Mouse (Mus musculus) liver, embryonic 14.5 days (tissue): Measurements from ENCODE around the gene Ruvbl2. TPM values are rescaled to one million over a fixed set of nuclear protein-coding genes. Genes with fewer than 3 reads are reported as not detected.

ENCODE experiments used
- ATAC-seq: fragments of 200-750 bp; cut with Nextera tagmentation; 2 replicates; pipeline ENCODE4 v1.8.0; 2017; ENCODE audit warnings: moderate number of reproducible peaks, mild to moderate bottlenecking, moderate library complexity; ENCODE audit not compliant: insufficient read depth
- DNase-seq, 3 experiments: peaks; one replicate each; pipeline ENCODE4 v3.0.0-alpha.2; 2012 to 2013; ENCODE audit warnings: low read depth in 3 of 3, low spot score in 3 of 3
- H3K27ac ChIP-seq: fragments of 300-500 bp; sonication (generic); 2 replicates; pipeline ENCODE4 v1.5.1; 2014; ENCODE audit warnings: moderate library complexity, mild to moderate bottlenecking, control low read depth, inconsistent platforms
- H3K27me3 ChIP-seq: fragments of 300-500 bp; sonication (generic); 2 replicates; pipeline ENCODE4 v1.6.1; 2014; ENCODE audit warnings: mild to moderate bottlenecking, low read length, moderate library complexity; ENCODE audit not compliant: control insufficient read depth, insufficient read depth
- H3K36me3 ChIP-seq: fragments of 300-500 bp; sonication (generic); replicated peaks from 2 replicates; pipeline ENCODE4 v1.6.1; 2014; ENCODE audit warnings: low read depth; ENCODE audit not compliant: control insufficient read depth, insufficient read depth
- H3K4me1 ChIP-seq, 2 experiments: fragments of 200-500 bp in 1 of 2; fragments of 300-500 bp in 1 of 2; sonication (generic) in 1 of 2; replicated peaks; 2 replicates each; pipeline ENCODE4 v1.6.1; 2012 to 2014; ENCODE audit warnings: antibody characterized with exemption in 1 of 2, inconsistent platforms in 1 of 2, low read length in 1 of 2; ENCODE audit not compliant: control insufficient read depth in 2 of 2, insufficient read depth in 2 of 2
- H3K4me2 ChIP-seq: fragments of 300-500 bp; sonication (generic); 2 replicates; pipeline ENCODE4 v1.6.1; 2014; ENCODE audit warnings: low read depth, mild to moderate bottlenecking, control low read depth, moderate library complexity
- H3K4me3 ChIP-seq, 2 experiments: fragments of 200-500 bp in 1 of 2; fragments of 300-500 bp in 1 of 2; sonication (generic) in 1 of 2; 2 replicates each; pipeline ENCODE4 v1.5.1; 2012 to 2014; ENCODE audit warnings: low read depth in 2 of 2, low read length in 2 of 2, mild to moderate bottlenecking in 2 of 2, control low read depth in 1 of 2, inconsistent platforms in 1 of 2, moderate library complexity in 1 of 2; ENCODE audit not compliant: insufficient read depth in 1 of 2
- H3K9ac ChIP-seq: fragments of 300-500 bp; sonication (generic); replicated peaks from 2 replicates; pipeline ENCODE4 v1.6.1; 2014; ENCODE audit warnings: mild to moderate bottlenecking, control low read depth, moderate library complexity
- H3K9me3 ChIP-seq: fragments of 300-500 bp; sonication (generic); 2 replicates; pipeline ENCODE4 v1.6.1; 2016; ENCODE audit warnings: low read length, mixed read lengths; ENCODE audit not compliant: control insufficient read depth
- CTCF ChIP-seq: IDR thresholded peaks from 2 replicates; pipeline ENCODE4 v1.5.1; 2016; ENCODE audit warnings: antibody characterized with exemption, low read depth, control low read depth
- EP300 ChIP-seq: IDR thresholded peaks from 2 replicates; pipeline ENCODE4 v1.6.1; 2016; ENCODE audit warnings: antibody characterized with exemption, low read depth
- WGBS: fragments of 180-500 bp; shearing (Covaris S2); extraction: QIAGEN DNeasy Blood & Tissue Kit; methylation state at CpG from one replicate; pipeline ENCODE4 v1.1.7; 2014; ENCODE audit not compliant: insufficient replicate concordance; 5-methylcytosine and 5-hydroxymethylcytosine counted together
- polyA plus RNA-seq, 2 experiments: library from polyadenylated mRNA; depleted of rRNA in 1 of 2; stranded (reverse) in 1 of 2; unstranded in 1 of 2; fragments of >200 nt; fragmentation: Nextera tagmentation in 1 of 2; extraction: Ambion mirVana in 1 of 2; gene quantifications; 2 replicates each; pipeline versions ENCODE4 v1.2.1 to v1.2.3; 2012 to 2014

Ruvbl2 gene
- polyA plus RNA-seq, 2 experiments = 65.7 to 67.5 TPM

- no peak for ATAC-seq
- no peak overlapping the region for H3K4me2 ChIP-seq
- H3K27me3 ChIP-seq = peaks cover 74% of the 10 kb centered on the region
Measured at GRCm38 (mm10) chr7:45407836-45408235, 30.1 kb downstream of the Ruvbl2 start.

GRCm38 (mm10) chr7:45406157-45407156 lies 31.4 kb downstream of the Ruvbl2 start:
- no peak for ATAC-seq
- no peaks in the 10 kb centered on the region for H3K9me3 ChIP-seq
- peaks cover 63% of the 10 kb centered on the region for H3K27me3 ChIP-seq
- 2% methylated on average over 113 of the region's 114 CpGs for WGBS
- peak overlapping the region; percentile 10 to 27; a peak in 3 of 4 replicates for H3K4me3 ChIP-seq
- peak overlapping the region; percentile 41 for H3K4me2 ChIP-seq
- no peak overlapping the region for H3K27ac ChIP-seq
- H3K4me1 ChIP-seq = no peaks in the 10 kb centered on the region
- DNase-seq = no peak
- no peaks in the 10 kb centered on the region for H3K36me3 ChIP-seq
- TF ChIP-seq EP300 (no peak), CTCF (no peak)
- H3K9ac ChIP-seq = no peak overlapping the region

More at GRCm38 (mm10) chr7:45407836-45408235, 30.1 kb downstream of the Ruvbl2 start:
- H3K4me3 ChIP-seq = no peak overlapping the region
- no peak for DNase-seq
- no peaks in the 10 kb centered on the region for H3K4me1 ChIP-seq
- TF ChIP-seq EP300 = no peak
- TF ChIP-seq CTCF = no peak
- no peaks in the 10 kb centered on the region for H3K36me3 ChIP-seq
- H3K27ac ChIP-seq = no peak overlapping the region
- 63% methylated on average over 10 of the region's 10 CpGs for WGBS
- H3K9me3 ChIP-seq = no peaks in the 10 kb centered on the region
- H3K9ac ChIP-seq = no peak overlapping the region

DNA sequence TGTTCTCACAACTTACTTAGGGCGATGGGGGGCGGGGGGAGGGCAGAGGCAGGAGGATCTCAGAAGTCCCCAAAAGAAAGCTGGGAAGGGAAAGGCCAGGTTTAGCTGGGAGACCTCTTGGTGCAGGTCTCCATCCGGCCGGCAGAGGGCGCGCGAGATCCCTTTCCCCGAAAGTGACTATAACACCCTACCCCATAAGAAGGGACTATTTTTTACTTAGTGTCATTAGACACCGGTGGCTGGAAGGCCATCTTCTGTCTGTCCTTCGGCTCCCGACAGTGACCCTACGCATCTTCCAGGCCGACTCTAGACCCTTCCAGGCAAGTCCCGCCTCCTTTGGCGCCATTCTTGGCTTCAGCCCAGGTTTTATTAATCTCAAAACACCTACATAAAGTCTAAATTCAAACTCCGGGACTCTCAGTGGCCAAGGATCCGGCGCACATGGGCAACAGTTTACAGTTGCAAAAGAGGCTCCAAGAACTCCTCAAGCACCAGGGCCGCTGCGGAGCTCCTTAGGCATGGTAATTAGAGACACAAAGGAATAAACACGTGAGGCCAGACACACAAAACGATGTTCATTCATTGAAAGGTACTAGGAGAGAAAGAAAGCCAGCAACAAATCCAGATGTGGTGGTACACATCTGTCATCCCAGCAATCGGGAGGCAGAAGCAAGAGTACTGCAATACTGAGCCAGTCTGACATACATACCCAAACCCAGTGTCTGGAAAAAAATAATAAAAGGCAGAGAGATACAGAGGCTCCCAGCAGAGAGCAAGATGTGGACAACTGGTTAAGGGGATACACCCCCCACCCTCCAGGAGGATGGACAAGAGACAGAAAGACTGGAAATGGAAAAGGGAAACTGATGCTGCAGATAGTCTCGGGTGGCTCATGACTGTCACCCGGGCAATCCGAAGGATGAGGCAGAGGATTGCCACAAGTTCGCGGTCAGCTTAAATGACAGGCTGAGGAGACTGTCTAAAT lies 32.5 kb downstream of the Ruvbl2 start, which contains the start of gene Kcna7:
Kcna7 (plus strand) TSS at position 563 of the 985 bp plus-strand sequence.
- Histone ChIP-seq H3K4me2 (peak within 1 kb of the TSS; percentile 41), H3K9me3 (no peaks in the 10 kb centered on the region), H3K27ac (no peak within 1 kb of the TSS), H3K27me3 (peaks cover 53% of the 10 kb centered on the region), H3K4me3 (peak within 1 kb of the TSS in 1 of 2 experiments; percentile 27; a peak in 2 of 4 replicates), H3K9ac (no peak within 1 kb of the TSS), H3K36me3 (no peaks in the 10 kb centered on the region), H3K4me1 (no peaks in the 10 kb centered on the region)
- TF ChIP-seq EP300 (no peak), CTCF (peak; percentile 96)
- ATAC-seq = no peak
- no peak for DNase-seq
- 10% methylated on average over 28 of the region's 28 CpGs for WGBS

- Histone ChIP-seq H3K4me1 (no peaks in the 10 kb centered on the region), H3K4me3 (no peak overlapping the region), H3K36me3 (no peaks in the 10 kb centered on the region), H3K27me3 (peaks cover 37% of the 10 kb centered on the region), H3K4me2 (no peak overlapping the region), H3K27ac (no peak overlapping the region), H3K9me3 (no peaks in the 10 kb centered on the region), H3K9ac (no peak overlapping the region)
- 36% methylated on average over 6 of the region's 6 CpGs for WGBS
- no peak for ATAC-seq
- TF ChIP-seq CTCF = peak; percentile 72
- TF ChIP-seq EP300 = no peak
- peak; percentile 45 to 50 (median 47) for DNase-seq
Measured at GRCm38 (mm10) chr7:45403532-45404261, 34.2 kb downstream of the Ruvbl2 start.
